Mouse (Mus musculus): ENCODE measurements at regions not wholly inside any gene's neighbourhood (a gene's known extent, or its start where the extent isn't known, plus 50 kb on each side); places are given as distances from the start of the nearest gene placed in this dataset.

DNA sequence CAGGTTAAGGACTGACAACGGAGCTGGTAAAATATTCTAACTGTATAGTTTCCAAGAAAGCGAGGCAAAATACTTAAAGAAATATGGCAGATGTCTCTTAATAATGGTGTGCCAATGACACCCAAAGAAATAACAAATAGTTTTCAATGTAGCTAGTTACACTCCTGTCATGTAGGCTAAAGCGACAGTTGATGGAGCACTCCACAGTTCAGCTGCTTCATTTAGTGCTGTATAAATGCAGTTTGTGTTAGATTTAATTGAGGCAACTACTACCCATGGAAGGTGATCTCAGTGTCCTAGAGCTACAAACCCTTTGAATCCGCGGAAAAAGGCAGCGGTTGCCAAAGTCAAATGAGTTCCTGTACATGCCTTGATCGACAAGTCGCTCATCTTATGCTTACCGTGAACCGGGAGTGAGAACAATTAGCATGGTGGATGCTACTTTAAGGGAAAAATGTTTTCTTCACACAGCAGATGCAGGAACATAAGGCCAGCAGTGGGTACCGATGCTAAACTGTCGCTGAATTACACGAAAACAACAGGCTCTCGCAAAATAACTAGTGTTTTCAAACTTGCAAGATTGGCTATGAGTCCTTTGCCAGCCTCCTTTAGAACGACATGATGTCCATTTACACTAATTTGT lies 961.4 kb downstream of the Mat2b start:
- H3K4me3 ChIP-seq (ENCODE audit: low read depth, low read length) = no peak overlapping the region
- TF ChIP-seq POLR2A (IDR thresholded peaks at IDR 0.05; ENCODE audit: low read depth, low read length) = no peak
- TF ChIP-seq CTCF (IDR thresholded peaks at IDR 0.05; ENCODE audit: extremely low read depth, insufficient read length, insufficient replicate concordance, low read depth, low read length) = no peak
- no peaks in the 10 kb centered on the region for H3K27me3 ChIP-seq (ENCODE audit: control insufficient read depth, insufficient read depth, low read length)
- H3K36me3 ChIP-seq (ENCODE audit: control insufficient read depth, insufficient read depth, low read length) = no peaks in the 10 kb centered on the region
- no peaks in the 10 kb centered on the region for H3K4me1 ChIP-seq (ENCODE audit: control insufficient read depth, insufficient read depth, insufficient read length, low read length)
- WGBS = 90% methylated on average over 15 of the region's 15 CpGs
- no peak overlapping the region for H3K27ac ChIP-seq (ENCODE audit: insufficient read depth, low read depth, low read length)

DNA sequence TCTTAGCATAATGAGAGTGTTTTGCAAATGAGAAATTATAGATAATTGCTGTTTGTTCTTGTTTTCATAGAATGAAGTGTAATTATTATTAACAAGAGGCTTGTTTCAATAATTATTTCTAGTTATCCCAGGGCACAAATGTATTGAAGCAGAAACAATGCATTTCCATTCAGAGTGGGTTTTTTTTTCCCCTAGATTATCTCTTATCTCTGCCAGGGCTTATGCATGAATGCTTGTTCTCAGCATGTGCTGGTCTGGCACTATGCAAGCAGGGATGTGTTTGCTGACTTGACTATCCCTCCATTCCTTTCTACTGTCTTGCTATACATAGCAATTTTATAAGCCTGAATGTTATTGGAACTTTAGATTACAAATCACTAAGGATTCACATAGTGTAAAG lies 971.4 kb downstream of the Mat2b start:
- Histone ChIP-seq H3K4me3 (ENCODE audit: low read depth, low read length) (no peak overlapping the region), H3K36me3 (ENCODE audit: control insufficient read depth, insufficient read depth, low read length) (no peaks in the 10 kb centered on the region), H3K4me1 (ENCODE audit: control insufficient read depth, insufficient read depth, insufficient read length, low read length) (no peaks in the 10 kb centered on the region), H3K27ac (ENCODE audit: insufficient read depth, low read depth, low read length) (no peak overlapping the region), H3K27me3 (ENCODE audit: control insufficient read depth, insufficient read depth, low read length) (no peaks in the 10 kb centered on the region)
- TF ChIP-seq CTCF (IDR thresholded peaks at IDR 0.05; ENCODE audit: extremely low read depth, insufficient read length, insufficient replicate concordance, low read depth, low read length) (no peak), POLR2A (IDR thresholded peaks at IDR 0.05; ENCODE audit: low read depth, low read length) (no peak)

DNA sequence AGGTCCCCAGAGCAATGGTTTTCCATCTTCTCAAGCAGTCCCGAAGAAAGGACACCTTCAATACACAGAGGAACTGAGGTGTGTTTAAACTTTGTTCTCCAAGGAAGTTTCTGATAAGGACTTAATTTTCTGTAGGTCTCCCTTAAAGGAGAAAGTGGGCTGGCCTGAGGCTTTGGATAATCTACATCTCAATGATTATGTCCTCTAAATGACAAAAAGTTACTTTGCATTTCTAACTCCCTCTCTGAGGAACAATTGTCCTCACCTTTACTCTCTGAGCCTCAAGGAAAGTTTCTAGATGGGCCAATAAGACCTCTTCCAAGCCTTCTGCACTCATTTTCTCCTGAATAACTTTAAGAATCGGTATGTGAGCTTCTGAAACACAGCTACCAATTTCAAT lies 1016.5 kb downstream of the Mat2b start:
- WGBS = 72% methylated on average over 2 of the region's 2 CpGs
- no peaks in the 10 kb centered on the region for H3K36me3 ChIP-seq (ENCODE audit: control insufficient read depth, insufficient read depth, low read length)

DNA sequence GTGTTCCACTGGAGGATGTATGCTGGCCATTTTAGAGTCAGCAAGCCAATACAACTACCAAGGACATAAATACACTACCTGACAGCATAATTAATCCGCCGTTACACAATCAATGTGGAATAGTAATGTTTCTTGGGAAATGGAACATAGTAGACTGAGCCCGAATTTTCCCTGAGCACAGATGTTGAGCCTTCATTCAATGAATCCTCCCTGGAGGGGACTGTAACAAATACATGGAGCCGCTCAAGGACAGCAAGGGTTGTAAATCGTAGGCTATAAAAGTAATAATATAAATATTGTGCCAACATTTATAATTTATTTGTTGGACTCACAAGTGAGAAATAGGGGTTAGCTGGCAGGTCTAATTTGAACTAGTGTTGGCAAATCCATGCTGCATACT lies 1041.4 kb downstream of the Mat2b start:
- no peak overlapping the region for H3K27ac ChIP-seq (ENCODE audit: insufficient read depth, low read depth, low read length)
- no peak for TF ChIP-seq POLR2A (IDR thresholded peaks at IDR 0.05; ENCODE audit: low read depth, low read length)
- TF ChIP-seq CTCF (IDR thresholded peaks at IDR 0.05; ENCODE audit: extremely low read depth, insufficient read length, insufficient replicate concordance, low read depth, low read length) = no peak
- no peaks in the 10 kb centered on the region for H3K27me3 ChIP-seq (ENCODE audit: control insufficient read depth, insufficient read depth, low read length)
- WGBS = 83% methylated on average over 5 of the region's 5 CpGs
- H3K36me3 ChIP-seq (ENCODE audit: control insufficient read depth, insufficient read depth, low read length) = no peaks in the 10 kb centered on the region
- H3K4me1 ChIP-seq (ENCODE audit: control insufficient read depth, insufficient read depth, insufficient read length, low read length) = no peaks in the 10 kb centered on the region
- no peak overlapping the region for H3K4me3 ChIP-seq (ENCODE audit: low read depth, low read length)

More for the DNA sequence above, 1016.5 kb downstream of the Mat2b start:
- Histone ChIP-seq H3K27me3 (ENCODE audit: control insufficient read depth, insufficient read depth, low read length) (no peaks in the 10 kb centered on the region), H3K27ac (ENCODE audit: insufficient read depth, low read depth, low read length) (no peak overlapping the region), H3K4me1 (ENCODE audit: control insufficient read depth, insufficient read depth, insufficient read length, low read length) (no peaks in the 10 kb centered on the region), H3K4me3 (ENCODE audit: low read depth, low read length) (no peak overlapping the region)
- TF ChIP-seq POLR2A (IDR thresholded peaks at IDR 0.05; ENCODE audit: low read depth, low read length) (no peak), CTCF (IDR thresholded peaks at IDR 0.05; ENCODE audit: extremely low read depth, insufficient read length, insufficient replicate concordance, low read depth, low read length) (no peak)

DNA sequence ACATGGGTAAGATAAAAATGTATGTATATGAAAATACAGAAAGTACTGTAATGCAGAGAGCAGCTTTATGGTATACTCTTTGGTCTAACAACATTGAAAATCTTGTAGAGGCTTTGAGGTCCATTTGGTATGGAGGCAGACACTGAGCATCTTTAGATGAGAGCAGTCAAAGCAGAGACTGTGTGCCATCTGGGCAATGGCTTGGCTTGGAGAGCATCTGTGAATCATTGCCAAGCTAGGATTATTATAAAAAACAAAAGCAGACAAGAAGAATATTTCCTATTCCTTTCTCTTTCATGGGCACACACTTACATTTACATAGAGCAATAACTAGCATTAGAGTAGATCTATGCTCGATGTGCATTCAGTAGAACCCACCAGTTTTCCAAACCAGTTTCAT lies 1075.6 kb downstream of the Mat2b start:
- TF ChIP-seq CTCF (IDR thresholded peaks at IDR 0.05; ENCODE audit: extremely low read depth, insufficient read length, insufficient replicate concordance, low read depth, low read length) (no peak), POLR2A (IDR thresholded peaks at IDR 0.05; ENCODE audit: low read depth, low read length) (no peak)
- Histone ChIP-seq H3K27me3 (ENCODE audit: control insufficient read depth, insufficient read depth, low read length) (no peaks in the 10 kb centered on the region), H3K27ac (ENCODE audit: insufficient read depth, low read depth, low read length) (no peak overlapping the region), H3K36me3 (ENCODE audit: control insufficient read depth, insufficient read depth, low read length) (no peaks in the 10 kb centered on the region), H3K4me1 (ENCODE audit: control insufficient read depth, insufficient read depth, insufficient read length, low read length) (no peaks in the 10 kb centered on the region), H3K4me3 (ENCODE audit: low read depth, low read length) (no peak overlapping the region)
- WGBS = 93% methylated on average over 1 of the region's 1 CpGs

DNA sequence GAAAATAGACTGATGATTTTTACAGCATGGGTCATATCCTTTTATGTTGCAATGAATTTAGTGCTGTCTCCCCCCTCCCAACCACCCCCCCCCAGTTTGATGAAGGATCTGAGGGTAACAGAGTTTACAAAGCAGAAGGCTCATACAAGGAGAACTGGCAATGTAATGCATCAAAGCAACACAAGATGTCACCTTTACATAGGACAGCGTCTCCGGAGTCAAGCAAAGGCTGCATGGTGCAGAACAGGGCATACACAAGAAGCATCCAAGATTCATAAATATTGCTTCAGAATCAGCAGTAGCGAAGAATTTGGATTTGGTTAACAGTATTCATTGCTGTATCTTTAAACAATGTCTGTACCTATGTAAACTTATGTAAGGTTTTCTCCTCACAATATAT lies 1079.2 kb downstream of the Mat2b start:
- no peak for TF ChIP-seq CTCF (IDR thresholded peaks at IDR 0.05; ENCODE audit: extremely low read depth, insufficient read length, insufficient replicate concordance, low read depth, low read length)
- TF ChIP-seq POLR2A (IDR thresholded peaks at IDR 0.05; ENCODE audit: low read depth, low read length) = no peak
- no peak overlapping the region for H3K27ac ChIP-seq (ENCODE audit: insufficient read depth, low read depth, low read length)

DNA sequence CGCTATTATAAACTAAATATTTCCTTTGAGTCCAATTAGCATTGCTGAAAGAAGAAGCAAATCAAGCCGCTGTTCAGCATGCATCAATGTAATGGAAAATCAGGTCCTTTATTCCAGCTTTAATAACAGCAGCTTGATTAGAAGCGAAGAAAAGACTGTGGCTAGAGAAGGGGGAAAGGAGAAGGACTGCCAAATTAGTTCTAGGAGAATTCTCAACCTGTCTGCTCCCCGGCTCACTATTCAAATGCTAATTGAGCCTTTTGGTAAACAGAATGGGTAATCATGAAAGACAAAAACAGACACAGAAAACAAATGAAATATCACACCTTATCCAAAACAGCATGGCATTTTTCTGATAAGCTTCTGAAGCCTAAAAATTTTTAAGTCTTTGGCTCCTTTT lies 1098.5 kb downstream of the Mat2b start:
- H3K4me3 ChIP-seq (ENCODE audit: low read depth, low read length) = no peak overlapping the region
- H3K27me3 ChIP-seq (ENCODE audit: control insufficient read depth, insufficient read depth, low read length) = no peaks in the 10 kb centered on the region
- no peak for TF ChIP-seq POLR2A (IDR thresholded peaks at IDR 0.05; ENCODE audit: low read depth, low read length)
- no peak for TF ChIP-seq CTCF (IDR thresholded peaks at IDR 0.05; ENCODE audit: extremely low read depth, insufficient read length, insufficient replicate concordance, low read depth, low read length)
- H3K4me1 ChIP-seq (ENCODE audit: control insufficient read depth, insufficient read depth, insufficient read length, low read length) = no peaks in the 10 kb centered on the region
- H3K27ac ChIP-seq (ENCODE audit: insufficient read depth, low read depth, low read length) = no peak overlapping the region
- 41% methylated on average over 4 of the region's 4 CpGs for WGBS
- no peaks in the 10 kb centered on the region for H3K36me3 ChIP-seq (ENCODE audit: control insufficient read depth, insufficient read depth, low read length)

More for the DNA sequence above, 1079.2 kb downstream of the Mat2b start:
- Histone ChIP-seq H3K4me3 (ENCODE audit: low read depth, low read length) (no peak overlapping the region), H3K27me3 (ENCODE audit: control insufficient read depth, insufficient read depth, low read length) (no peaks in the 10 kb centered on the region), H3K36me3 (ENCODE audit: control insufficient read depth, insufficient read depth, low read length) (no peaks in the 10 kb centered on the region), H3K4me1 (ENCODE audit: control insufficient read depth, insufficient read depth, insufficient read length, low read length) (no peaks in the 10 kb centered on the region)
- WGBS = 72% methylated on average over 3 of the region's 3 CpGs

Data from small intestine, adult 2 months (tissue).